Mouse (Mus musculus) kidney, adult 2 months (tissue): ENCODE results near the gene A130010J15Rik.

Source experiments
- CTCF ChIP-seq: fragments of 200-500 bp; conservative IDR thresholded peaks from 2 replicates; pipeline ENCODE4 v1.5.1; 2011; ENCODE audit warnings: low read depth, mild to moderate bottlenecking, control low read depth, low read length, moderate library complexity, mixed read lengths; ENCODE audit not compliant: insufficient read depth, insufficient read length
- POLR2A ChIP-seq: fragments of 200-500 bp; IDR thresholded peaks from one replicate; pipeline ENCODE4 v1.6.1; 2011; ENCODE audit warnings: low read depth, low read length, control low read depth

DNA sequence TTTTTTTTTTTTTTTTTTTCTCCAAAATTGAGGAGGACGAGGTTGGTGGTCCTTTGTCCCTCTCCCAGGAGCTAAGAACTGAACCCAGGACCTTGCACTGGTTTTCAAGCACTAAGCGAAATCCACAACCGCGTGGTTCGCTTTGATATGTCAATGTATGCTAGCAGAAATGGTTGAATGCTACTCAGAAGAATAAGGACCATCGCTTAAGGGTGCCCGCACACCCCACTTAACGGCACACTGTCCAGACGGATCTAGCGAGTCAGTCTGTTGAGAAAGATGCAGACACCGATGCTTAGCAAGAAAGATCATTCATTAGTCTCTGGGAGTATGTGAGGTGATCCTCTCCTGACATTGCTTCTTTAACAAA is 37.4 kb upstream of the A130010J15Rik start:
- TF ChIP-seq POLR2A = no peak
- no peak for TF ChIP-seq CTCF
